Mouse (Mus musculus) adrenal gland, adult (tissue): Measurements from ENCODE around the gene Nr6a1.
A peak's percentile ranks its signal among the peaks of the same experiment; 100 is the strongest.

ENCODE experiments used
- DNase-seq, 2 experiments: peaks; one replicate each; pipeline ENCODE4 v3.0.0; 2022 to 2023; ENCODE audit warnings: low spot score in 1 of 2; ENCODE audit not compliant: inconsistent age in 2 of 2

The Nr6a1 gene

DNA sequence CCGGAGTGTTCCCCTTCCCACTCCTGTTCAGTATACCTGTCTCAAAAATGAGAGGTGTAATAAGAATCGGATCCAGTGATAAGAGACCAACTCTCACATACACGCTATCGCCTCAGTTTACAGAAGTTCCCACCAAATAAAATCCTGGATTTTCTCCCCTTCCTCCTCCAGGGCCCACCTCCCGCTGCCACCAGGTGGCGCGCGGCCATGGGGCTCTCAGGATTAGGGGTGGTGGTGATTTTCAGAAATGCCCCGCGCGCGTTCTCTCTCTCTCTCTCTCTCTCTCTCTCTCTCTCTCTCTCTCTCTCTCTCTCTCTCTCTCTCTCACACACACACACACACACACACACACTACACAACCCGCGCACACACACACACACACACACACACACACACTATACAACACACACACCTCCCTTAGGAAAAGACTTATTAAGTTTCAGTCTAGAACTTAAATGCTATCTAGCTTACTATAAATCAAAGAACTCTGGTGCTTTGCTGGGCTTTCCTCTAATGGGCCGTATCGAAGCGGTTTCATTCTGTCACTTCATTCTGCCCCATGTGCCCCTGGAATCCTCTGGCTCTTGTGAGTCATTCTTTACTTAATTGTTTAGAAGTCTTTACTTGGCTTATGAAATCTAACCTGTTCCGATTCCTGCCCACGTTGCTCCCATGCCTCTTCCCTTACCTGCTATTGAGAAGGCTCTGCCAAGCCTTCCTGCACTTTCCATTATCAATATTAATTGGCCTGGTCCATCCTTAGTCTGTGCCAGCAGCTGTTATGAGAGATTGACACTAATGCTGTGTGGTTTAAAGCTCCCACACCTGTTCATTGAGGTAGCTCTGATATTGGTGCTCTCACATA lies at the start of gene Nr6a1:
Nr6a1 (minus strand) TSS at position 574 of the 865 bp plus-strand sequence.
- DNase-seq, result peak; percentile 78 to 89

DNA sequence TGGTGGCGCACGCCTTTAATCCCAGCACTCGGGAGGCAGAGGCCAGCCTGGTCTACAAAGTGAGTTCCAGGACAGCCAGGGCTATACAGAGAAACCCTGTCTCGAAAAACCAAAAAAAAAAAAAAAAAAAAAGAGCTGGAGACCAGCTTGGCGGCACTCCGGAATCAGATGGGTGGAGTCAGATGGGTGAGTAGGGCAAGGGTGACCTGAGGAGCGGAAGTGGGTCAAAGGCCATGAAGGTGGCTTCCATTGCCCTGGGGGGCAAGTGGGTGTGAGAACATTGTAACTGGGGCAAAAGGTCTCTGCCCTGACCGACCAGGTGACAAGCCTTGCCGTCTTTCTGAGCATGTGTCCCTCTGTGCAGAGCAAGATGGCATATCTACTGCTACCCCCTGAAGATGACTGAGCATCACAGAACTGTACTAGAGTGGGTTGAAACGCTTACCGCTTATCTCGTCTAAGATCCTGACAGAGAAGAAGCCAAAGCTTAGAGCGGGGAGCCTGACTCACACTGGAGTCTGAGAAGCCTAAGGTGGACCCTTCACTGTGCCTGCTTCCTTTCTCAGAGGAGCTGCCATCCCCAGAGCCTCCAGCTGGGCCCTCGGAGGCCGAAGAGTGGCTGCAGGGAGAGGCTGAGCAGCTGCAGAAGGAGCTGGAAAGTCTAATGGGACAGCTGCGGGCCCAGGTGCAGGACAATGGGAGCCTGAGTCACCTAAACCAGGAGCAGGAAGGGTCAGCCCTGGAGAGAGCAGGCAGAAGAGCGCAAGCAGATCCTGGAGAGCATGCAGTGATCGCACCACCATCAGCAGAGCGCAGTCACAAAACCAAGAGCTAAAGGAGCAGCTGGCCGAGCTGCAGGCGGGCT lies 48.7 kb upstream of the Nr6a1 start:
- no peak for DNase-seq

GRCm38 (mm10) chr2:38975181-38975580 lies 47.7 kb upstream of the Nr6a1 start:
- no peak for DNase-seq

GRCm38 (mm10) chr2:38974171-38974570 lies 46.7 kb upstream of the Nr6a1 start:
- DNase-seq, result peak; percentile 64 to 71

DNA sequence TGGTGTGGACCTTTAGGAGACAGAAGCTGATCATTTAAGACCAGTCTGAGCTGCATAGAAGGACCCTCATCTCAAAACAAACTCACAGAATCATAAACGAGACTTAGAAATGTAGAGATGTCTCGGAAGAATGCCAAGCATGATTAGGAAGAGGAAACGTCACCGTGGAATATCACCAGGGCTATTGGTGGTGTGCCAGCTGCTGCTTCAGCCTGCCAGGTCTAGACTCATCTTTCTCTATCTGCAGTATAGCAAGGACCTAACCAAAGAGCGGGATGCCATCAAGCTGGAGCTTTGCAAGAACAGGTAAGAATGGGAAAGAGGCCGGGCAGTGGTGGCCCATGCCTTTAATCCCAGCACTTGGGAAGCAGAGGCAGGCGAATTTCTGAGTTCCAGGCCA lies 46.2 kb upstream of the Nr6a1 start:
- DNase-seq, result peak; percentile 71 to 83

DNA sequence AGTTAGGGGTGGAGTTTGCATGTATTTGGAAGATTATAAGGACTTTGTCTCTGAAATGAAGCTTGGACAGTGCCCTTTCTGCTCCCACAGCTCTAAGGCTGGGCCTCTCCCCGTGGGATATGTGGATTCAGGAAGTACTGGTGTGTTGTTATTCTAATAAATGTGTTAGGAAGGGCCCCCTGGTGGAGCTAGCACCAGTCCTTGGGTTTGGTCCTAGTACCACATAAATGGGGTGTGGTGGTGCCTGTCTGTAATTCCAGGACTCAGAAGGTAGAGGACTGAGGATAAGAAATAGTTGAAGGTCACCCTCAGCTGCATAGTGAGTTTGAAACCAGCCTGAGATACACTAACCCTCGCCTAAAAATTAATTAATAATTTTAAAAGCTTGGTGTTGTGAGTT lies 45.7 kb upstream of the Nr6a1 start:
- peak in 1 of 2 experiments; percentile 53 for DNase-seq

DNA sequence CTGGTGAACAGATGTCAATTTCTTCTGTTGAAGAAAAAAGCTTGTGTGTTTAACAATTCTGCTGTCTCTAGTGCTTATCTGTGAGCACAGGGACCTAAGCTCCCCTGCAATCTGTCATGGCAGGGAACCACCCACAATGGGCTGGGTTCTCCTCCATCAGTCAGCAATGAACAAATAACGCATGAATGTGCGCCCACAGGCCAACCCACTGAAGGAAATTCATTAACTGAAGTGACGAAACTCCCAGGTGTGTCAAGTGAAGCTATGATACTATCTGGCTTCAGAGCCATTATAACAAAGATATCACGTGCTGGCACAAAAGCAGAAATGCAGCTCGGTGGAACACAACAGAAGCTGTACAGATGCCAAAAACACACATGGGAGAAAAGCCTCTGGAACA lies 42.6 kb upstream of the Nr6a1 start:
- DNase-seq, result no peak

- no peak for DNase-seq
Observed at GRCm38 (mm10) chr2:38969650-38970049, 42.2 kb upstream of the Nr6a1 start.

DNA sequence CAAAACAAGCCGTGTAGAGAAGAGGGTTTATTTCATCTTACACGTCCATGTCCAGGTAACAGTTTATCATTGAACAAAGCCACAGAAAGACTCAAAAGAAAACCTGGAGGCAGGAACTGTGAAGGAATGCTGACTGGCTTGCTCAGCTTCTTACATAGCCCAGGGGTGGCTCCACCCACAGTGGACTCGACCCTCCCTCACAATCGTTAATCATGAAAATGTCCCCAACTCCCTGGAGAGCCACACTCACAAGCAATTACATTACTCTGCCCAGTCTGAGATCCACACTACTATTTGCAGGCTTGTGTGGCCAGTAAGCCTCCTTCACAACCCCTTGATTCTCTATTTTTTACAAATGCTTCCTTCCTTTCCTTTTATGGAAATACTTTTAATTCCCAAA lies 36.7 kb upstream of the Nr6a1 start:
- DNase-seq, result no peak

- peak in 1 of 2 experiments; percentile 59 for DNase-seq
Observed at GRCm38 (mm10) chr2:38957671-38958223, 30.3 kb upstream of the Nr6a1 start.

DNA sequence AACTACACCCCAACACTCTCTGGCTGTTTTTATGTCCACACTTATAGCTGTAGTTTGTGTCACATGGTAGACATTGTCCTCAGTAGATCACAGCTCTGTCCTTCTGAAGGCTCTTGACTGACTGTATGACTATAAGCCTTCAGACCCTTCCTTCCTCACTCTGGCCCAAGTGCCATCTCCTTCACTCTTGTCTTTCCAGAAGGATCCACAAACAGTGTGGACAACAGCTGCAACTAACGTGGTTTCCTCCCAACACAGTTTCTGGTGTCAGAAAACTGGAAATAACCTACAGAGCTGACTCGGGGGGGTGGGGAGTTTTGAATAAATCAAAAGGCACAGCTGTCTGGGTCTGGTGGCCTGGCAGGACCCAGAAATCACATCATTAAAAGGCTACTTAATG lies 28.6 kb upstream of the Nr6a1 start:
- DNase-seq, result no peak

DNA sequence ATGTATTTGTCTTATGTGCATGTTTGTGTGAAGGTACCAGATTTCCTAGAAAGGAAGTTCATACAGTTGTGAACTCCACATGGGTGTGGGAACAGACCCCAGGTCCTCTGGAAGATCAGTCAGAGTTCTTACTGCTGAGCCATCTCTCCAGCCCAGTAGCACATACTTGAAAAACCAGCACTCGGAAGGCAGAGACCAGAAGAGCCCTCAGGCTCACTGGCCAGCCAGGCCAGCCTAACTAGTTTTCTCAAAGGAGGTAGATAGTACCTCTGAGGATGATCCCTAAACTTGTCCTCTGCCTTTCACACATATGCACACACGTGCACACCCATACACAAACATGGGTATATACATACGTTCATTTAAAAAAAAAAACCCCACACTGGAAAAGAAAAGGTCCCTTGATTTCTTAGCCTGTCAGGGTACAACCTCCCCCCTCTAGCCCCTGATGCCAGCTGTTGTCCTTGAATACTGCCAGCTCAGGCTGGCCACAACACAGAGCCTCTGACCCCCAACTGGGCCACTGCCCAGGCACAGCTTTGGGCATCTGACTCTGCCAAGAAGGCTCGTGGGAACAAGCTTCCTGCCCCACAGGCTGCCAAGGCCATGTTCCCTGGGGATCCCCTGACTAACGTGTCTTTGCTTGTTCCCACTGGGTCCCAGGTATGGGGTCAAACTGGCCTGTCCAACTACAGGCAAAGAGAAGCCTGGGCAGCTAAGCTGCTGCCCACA lies 25.8 kb upstream of the Nr6a1 start:
- peak; percentile 92 to 94 for DNase-seq

DNA sequence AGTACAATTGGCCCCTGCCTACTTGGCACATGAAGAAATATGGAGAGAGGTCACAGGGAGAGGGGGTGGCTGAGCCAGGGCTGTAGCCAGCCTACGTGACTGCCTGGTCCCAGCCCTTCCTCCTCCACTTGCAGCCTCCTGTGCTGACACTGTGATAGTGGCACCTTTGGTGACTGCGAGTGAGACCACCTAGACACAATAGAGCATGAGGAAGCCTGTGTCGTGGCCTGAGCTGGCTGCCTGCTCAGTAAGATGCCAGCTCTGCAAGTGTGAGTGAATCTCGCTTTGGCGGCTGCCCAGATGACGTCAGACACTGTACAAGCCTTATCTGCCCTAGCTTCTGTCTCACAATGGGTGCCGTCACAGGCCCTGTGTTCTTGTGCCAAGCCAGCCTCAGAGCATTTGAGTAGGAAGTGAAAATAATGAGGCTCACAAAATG lies 22.8 kb upstream of the Nr6a1 start:
- peak; percentile 97 to 98 for DNase-seq

DNA sequence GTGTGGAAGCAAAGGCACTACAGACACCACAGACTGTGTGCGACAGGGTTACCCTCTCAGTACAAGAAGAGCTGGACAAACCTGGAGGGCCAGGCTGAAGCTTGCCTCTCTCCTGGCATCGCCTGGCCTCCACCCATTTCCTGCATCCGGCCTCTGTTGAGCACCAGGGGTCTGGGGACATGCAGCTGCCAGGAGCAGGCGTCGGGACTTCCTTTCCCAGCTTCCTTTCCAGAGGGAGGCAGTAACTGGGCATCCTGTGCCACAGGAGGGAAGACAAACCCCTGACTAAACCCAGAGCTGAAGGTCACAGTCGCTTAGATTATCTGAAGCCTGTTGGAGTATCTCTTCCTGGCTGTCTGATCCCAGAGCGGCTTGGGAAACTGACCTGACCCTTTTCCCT lies 20.1 kb upstream of the Nr6a1 start:
- DNase-seq, result peak; percentile 61 to 75

- DNase-seq, result peak; percentile 55 to 72
Observed at GRCm38 (mm10) chr2:38944460-38945161, 17.1 kb upstream of the Nr6a1 start.

- DNase-seq, result peak in 1 of 2 experiments; percentile 56
Observed at GRCm38 (mm10) chr2:38943977-38944376, 16.5 kb upstream of the Nr6a1 start.

- no peak for DNase-seq
Observed at GRCm38 (mm10) chr2:38943161-38943560, 15.7 kb upstream of the Nr6a1 start.

GRCm38 (mm10) chr2:38941898-38942297 lies 14.4 kb upstream of the Nr6a1 start:
- DNase-seq, result no peak

DNA sequence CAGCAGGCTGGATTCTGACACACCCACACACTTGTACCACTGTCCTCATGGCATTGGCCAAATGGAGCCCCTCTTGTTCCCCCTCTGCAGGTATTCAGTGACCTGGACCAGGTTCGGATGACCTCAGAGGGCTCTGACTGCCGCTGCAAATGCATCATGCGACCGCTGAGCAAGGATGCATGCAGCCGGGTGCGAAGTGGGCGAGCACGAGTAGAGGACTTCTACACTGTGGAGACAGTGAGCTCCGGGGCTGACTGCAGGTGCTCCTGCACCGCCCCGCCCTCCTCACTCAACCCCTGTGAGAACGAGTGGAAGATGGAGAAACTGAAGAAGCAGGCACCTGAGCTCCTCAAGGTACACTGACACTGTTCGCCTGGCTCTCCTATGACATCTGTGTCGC lies 13.9 kb upstream of the Nr6a1 start:
- DNase-seq, result no peak

DNA sequence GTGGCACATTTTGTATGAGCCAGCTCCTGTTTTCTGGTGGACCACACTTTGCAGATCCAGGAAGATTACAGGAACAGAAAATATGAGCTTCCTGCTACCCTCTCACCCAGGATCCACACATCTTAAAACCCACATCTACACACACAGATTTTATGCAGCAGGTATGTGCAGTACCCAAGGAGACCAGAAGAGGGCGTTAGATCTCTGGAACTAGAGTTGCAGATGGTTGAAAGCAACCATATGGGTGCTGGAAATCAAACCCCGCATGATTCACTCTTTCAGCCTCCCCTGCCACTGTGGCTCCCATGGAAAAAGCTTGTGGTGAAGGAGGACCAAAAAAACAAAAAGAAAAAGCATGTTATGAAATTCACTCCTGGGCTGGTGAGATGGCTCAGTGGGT lies 11.6 kb upstream of the Nr6a1 start:
- DNase-seq, result peak in 1 of 2 experiments; percentile 1
